Mouse (Mus musculus): ENCODE results near the gene Vps13d.
"Not testable (repeated sequence)": the region's sequence is repeated elsewhere in the genome, so short reads cannot be mapped to it uniquely, and the experiment has no call there.

Vps13d gene

GRCm38 (mm10) chr4:145211076-145211475 is 16.3 kb upstream of the Vps13d start:
- peak; percentile 87 for DNase-seq (ENCODE audit: low read depth)

GRCm38 (mm10) chr4:145210564-145210963 is 15.8 kb upstream of the Vps13d start:
- DNase-seq (ENCODE audit: low read depth), result no peak

GRCm38 (mm10) chr4:145209690-145210088 is 14.9 kb upstream of the Vps13d start:
- no peak for DNase-seq (ENCODE audit: low read depth)

GRCm38 (mm10) chr4:145209076-145209689 is 14.4 kb upstream of the Vps13d start:
- peak; percentile 54 for DNase-seq (ENCODE audit: low read depth)

GRCm38 (mm10) chr4:145207718-145208371 is 13.0 kb upstream of the Vps13d start:
- DNase-seq (ENCODE audit: low read depth), result no peak

GRCm38 (mm10) chr4:145204779-145205178 is 10.0 kb upstream of the Vps13d start:
- DNase-seq (ENCODE audit: low read depth), result peak; percentile 64

GRCm38 (mm10) chr4:145203305-145203704 is 8.5 kb upstream of the Vps13d start:
- no peak for DNase-seq (ENCODE audit: low read depth)

- DNase-seq (ENCODE audit: low read depth), result peak; percentile 28
Measured at GRCm38 (mm10) chr4:145201424-145201823, 6.6 kb upstream of the Vps13d start.

- peak; percentile 71 for DNase-seq (ENCODE audit: low read depth)
Measured at GRCm38 (mm10) chr4:145199982-145200699, 5.3 kb upstream of the Vps13d start.

- DNase-seq (ENCODE audit: low read depth), result peak; percentile 58
Measured at GRCm38 (mm10) chr4:145196586-145196985, 1.8 kb upstream of the Vps13d start.

GRCm38 (mm10) chr4:145195172-145195571 is 367 bp upstream of the Vps13d start:
- no peak for DNase-seq (ENCODE audit: low read depth)

- DNase-seq (ENCODE audit: low read depth), result peak; percentile 38
Measured at GRCm38 (mm10) chr4:145193991-145194511, 754 bp downstream of the Vps13d start.

- DNase-seq (ENCODE audit: low read depth), result no peak
Measured at GRCm38 (mm10) chr4:145193406-145193805, 1.4 kb downstream of the Vps13d start.

- DNase-seq (ENCODE audit: low read depth), result no peak
Measured at GRCm38 (mm10) chr4:145192686-145193085, 2.1 kb downstream of the Vps13d start.

- DNase-seq (ENCODE audit: low read depth), result no peak
Measured at GRCm38 (mm10) chr4:145188561-145188960, 6.2 kb downstream of the Vps13d start.

- no peak for DNase-seq (ENCODE audit: low read depth)
Measured at GRCm38 (mm10) chr4:145187619-145188018, 7.2 kb downstream of the Vps13d start.

- DNase-seq (ENCODE audit: low read depth), result no peak
Measured at GRCm38 (mm10) chr4:145178918-145179549, 15.8 kb downstream of the Vps13d start.

- not testable (repeated sequence) for DNase-seq (ENCODE audit: low read depth)
Measured at GRCm38 (mm10) chr4:145165542-145165941, 29.3 kb downstream of the Vps13d start.

- DNase-seq (ENCODE audit: low read depth), result no peak
Measured at GRCm38 (mm10) chr4:145164111-145164510, 30.7 kb downstream of the Vps13d start.

GRCm38 (mm10) chr4:145161243-145161642 is 33.6 kb downstream of the Vps13d start:
- DNase-seq (ENCODE audit: low read depth), result peak; percentile 66

- DNase-seq (ENCODE audit: low read depth), result peak; percentile 63
Measured at GRCm38 (mm10) chr4:145155956-145156355, 38.8 kb downstream of the Vps13d start.

GRCm38 (mm10) chr4:145151103-145151486 is 43.7 kb downstream of the Vps13d start:
- DNase-seq (ENCODE audit: low read depth), result no peak

Data from 416B (cell line).